Mouse (Mus musculus) G1E (cell line): ENCODE results near the gene Ctla4.

Experiments
- CTCF ChIP-seq: IDR thresholded peaks from 2 replicates; pipeline ENCODE4 v1.5.1; 2012; ENCODE audit warnings: low read depth, low read length, inconsistent platforms, mixed read lengths
- GATA1 ChIP-seq: IDR thresholded peaks from 2 replicates; pipeline ENCODE4 v1.6.1; 2012; ENCODE audit warnings: borderline replicate concordance, low read length, inconsistent platforms, mixed read lengths
- TAL1 ChIP-seq: conservative IDR thresholded peaks from 2 replicates; pipeline ENCODE4 v1.6.1; 2012; ENCODE audit warnings: low read depth, low read length, inconsistent platforms, mixed read lengths

- TF ChIP-seq CTCF (no peak), TAL1 (no peak), GATA1 (no peak)
Measured at GRCm38 (mm10) chr1:60863701-60864100, 23.1 kb upstream of the Ctla4 start.
